Mouse (Mus musculus): ENCODE results near the gene Slco1a5. TPM values are rescaled to one million over a fixed set of nuclear protein-coding genes. Genes with fewer than 3 reads are reported as not detected.

Slco1a5 gene
- total and polyA plus RNA-seq, 3 experiments = 0.04 TPM; not detected in 2

- Histone ChIP-seq H3K9me3 (replicated peaks; ENCODE audit: insufficient read depth, low read length) (no peaks in the 10 kb centered on the region), H3K27me3 (ENCODE audit: control insufficient read depth in 1 of 2, insufficient read depth in 2 of 2, low read length in 2 of 2) (no peaks in the 10 kb centered on the region), H3K4me3 (ENCODE audit: control insufficient read depth in 1 of 2, insufficient read depth in 1 of 2, low read depth in 2 of 2, low read length in 2 of 2) (no peak overlapping the region), H3K79me2 (ENCODE audit: control insufficient read depth, insufficient read depth, low read length, poor library complexity) (no peaks in the 10 kb centered on the region), H3K4me1 (ENCODE audit: control insufficient read depth in 1 of 2, insufficient read depth in 2 of 2, low read length in 2 of 2) (no peaks in the 10 kb centered on the region), H3K36me3 (ENCODE audit: control insufficient read depth in 1 of 2, insufficient read depth in 2 of 2, low read length in 2 of 2) (peaks cover 0 to 24% of the 10 kb centered on the region in 2 experiments; a peak in 2 of 4 replicates), H3K27ac (ENCODE audit: control insufficient read depth, low read depth, low read length) (no peak overlapping the region), H3K9ac (ENCODE audit: control insufficient read depth, low read depth, low read length, poor library complexity, severe bottlenecking) (no peak overlapping the region)
- DNase-seq (ENCODE audit: low read depth, low spot score) = no peak
- TF ChIP-seq HCFC1 (IDR thresholded peaks at IDR 0.05; ENCODE audit: low read depth, low read length) = no peak
- no peak for TF ChIP-seq GATA1 (IDR thresholded peaks at IDR 0.05; ENCODE audit: low read depth, low read length)
- TF ChIP-seq TCF12 (IDR thresholded peaks at IDR 0.05; ENCODE audit: low read depth, low read length) = no peak
- no peak for TF ChIP-seq UBTF (IDR thresholded peaks at IDR 0.05; ENCODE audit: borderline replicate concordance, insufficient read depth, low read depth, low read length)
- TF ChIP-seq MAZ (IDR thresholded peaks at IDR 0.05; ENCODE audit: low read depth, low read length) = no peak
- no peak for TF ChIP-seq TBP (IDR thresholded peaks at IDR 0.05; ENCODE audit: low read depth, low read length)
- no peak for TF ChIP-seq MAX (IDR thresholded peaks at IDR 0.05; ENCODE audit: low read length)
- no peak for TF ChIP-seq POLR2AphosphoS2 (IDR thresholded peaks at IDR 0.05; ENCODE audit: low read length)
- no peak for TF ChIP-seq CTCF (IDR thresholded peaks at IDR 0.05 in 2 of 3, conservative IDR thresholded peaks at IDR 0.05 in 1 of 3; ENCODE audit: control insufficient read depth in 1 of 3, insufficient read depth in 1 of 3, low read depth in 2 of 3, low read length in 3 of 3, poor library complexity in 1 of 3, severe bottlenecking in 1 of 3)
- TF ChIP-seq RAD21 (IDR thresholded peaks at IDR 0.05; ENCODE audit: low read depth, low read length) = no peak
- no peak for TF ChIP-seq CHD2 (IDR thresholded peaks at IDR 0.05; ENCODE audit: low read length)
Measured at GRCm38 (mm10) chr6:142367565-142367964, 44.8 kb upstream of the Slco1a5 start.

- Histone ChIP-seq H3K4me1 (ENCODE audit: control insufficient read depth in 1 of 2, insufficient read depth in 2 of 2, low read length in 2 of 2) (no peaks in the 10 kb centered on the region), H3K9ac (ENCODE audit: control insufficient read depth, low read depth, low read length, poor library complexity, severe bottlenecking) (no peak overlapping the region), H3K79me2 (ENCODE audit: control insufficient read depth, insufficient read depth, low read length, poor library complexity) (no peaks in the 10 kb centered on the region), H3K9me3 (replicated peaks; ENCODE audit: insufficient read depth, low read length) (no peaks in the 10 kb centered on the region), H3K27me3 (ENCODE audit: control insufficient read depth in 1 of 2, insufficient read depth in 2 of 2, low read length in 2 of 2) (no peaks in the 10 kb centered on the region), H3K27ac (ENCODE audit: control insufficient read depth, low read depth, low read length) (no peak overlapping the region), H3K36me3 (ENCODE audit: control insufficient read depth in 1 of 2, insufficient read depth in 2 of 2, low read length in 2 of 2) (peaks cover 0 to 27% of the 10 kb centered on the region in 2 experiments; a peak in 2 of 4 replicates), H3K4me3 (ENCODE audit: control insufficient read depth in 1 of 2, insufficient read depth in 1 of 2, low read depth in 2 of 2, low read length in 2 of 2) (no peak overlapping the region)
- TF ChIP-seq HCFC1 (IDR thresholded peaks at IDR 0.05; ENCODE audit: low read depth, low read length) = no peak
- DNase-seq (ENCODE audit: low read depth, low spot score) = no peak
Measured at GRCm38 (mm10) chr6:142366473-142367018, 43.8 kb upstream of the Slco1a5 start.

DNA sequence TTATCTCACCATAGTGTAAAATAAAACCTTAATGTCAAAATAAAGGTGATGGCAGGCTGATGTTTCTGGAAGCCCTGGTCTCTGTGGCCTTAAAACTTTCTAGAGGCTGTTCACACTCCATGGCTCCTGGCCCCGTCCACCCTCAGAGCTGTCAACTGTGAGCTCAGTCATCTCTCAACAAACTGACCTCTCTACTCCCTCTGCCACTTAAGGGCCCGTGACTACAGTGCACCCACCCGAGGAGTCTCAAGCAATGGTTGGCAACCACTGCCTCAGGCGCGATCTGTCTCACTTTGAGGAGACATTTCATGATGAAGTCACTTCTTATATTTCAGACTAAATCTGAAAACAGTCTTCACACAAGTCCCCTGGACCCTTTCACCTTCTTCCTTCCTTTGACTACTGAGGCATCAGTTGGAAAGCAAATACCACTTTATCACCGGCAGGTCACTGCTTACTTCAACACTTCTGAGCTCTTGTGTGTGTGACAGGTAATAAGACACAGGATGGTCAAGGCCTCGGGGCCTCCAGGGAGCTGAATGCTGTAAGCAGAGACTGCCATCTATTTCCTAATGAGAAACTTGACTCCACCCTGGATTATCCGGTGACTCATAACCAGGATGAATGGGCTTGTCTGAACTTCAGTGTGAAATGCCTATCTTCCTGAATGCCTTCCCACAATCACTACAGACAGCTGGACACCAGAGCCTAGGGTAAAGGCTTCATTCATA is 43.1 kb upstream of the Slco1a5 start:
- H3K36me3 ChIP-seq (ENCODE audit: control insufficient read depth in 1 of 2, insufficient read depth in 2 of 2, low read length in 2 of 2) = peaks cover 0 to 27% of the 10 kb centered on the region in 2 experiments; a peak in 2 of 4 replicates

More for the DNA sequence above, 43.1 kb upstream of the Slco1a5 start:
- TF ChIP-seq ZKSCAN1 (IDR thresholded peaks at IDR 0.05; ENCODE audit: low read depth, low read length) (no peak), USF2 (IDR thresholded peaks at IDR 0.05; ENCODE audit: borderline replicate concordance in 1 of 2, insufficient read depth in 1 of 2, low read depth in 1 of 2, low read length in 2 of 2) (no peak), NRF1 (IDR thresholded peaks at IDR 0.05; ENCODE audit: insufficient read depth, low read depth, low read length, poor library complexity, severe bottlenecking) (no peak), TBP (IDR thresholded peaks at IDR 0.05; ENCODE audit: low read depth, low read length) (no peak), ZNF384 (IDR thresholded peaks at IDR 0.05; ENCODE audit: low read depth, low read length) (no peak), GATA1 (IDR thresholded peaks at IDR 0.05; ENCODE audit: low read depth, low read length) (no peak), CHD2 (IDR thresholded peaks at IDR 0.05; ENCODE audit: low read length) (no peak), ZC3H11A (IDR thresholded peaks at IDR 0.05; ENCODE audit: low read depth, low read length) (no peak), BHLHE40 (IDR thresholded peaks at IDR 0.05; ENCODE audit: borderline replicate concordance, low read depth, low read length) (no peak), MAZ (IDR thresholded peaks at IDR 0.05; ENCODE audit: low read depth, low read length) (no peak), TAL1 (IDR thresholded peaks at IDR 0.05; ENCODE audit: low read length) (no peak), ELF1 (IDR thresholded peaks at IDR 0.05; ENCODE audit: low read depth, low read length) (no peak), MXI1 (IDR thresholded peaks at IDR 0.05; ENCODE audit: low read depth, low read length) (no peak), E2F4 (IDR thresholded peaks at IDR 0.05; ENCODE audit: borderline replicate concordance, low read depth, low read length) (no peak), HCFC1 (IDR thresholded peaks at IDR 0.05; ENCODE audit: low read depth, low read length) (no peak), USF1 (IDR thresholded peaks at IDR 0.05; ENCODE audit: low read depth, low read length) (no peak), NELFE (IDR thresholded peaks at IDR 0.05; ENCODE audit: low read depth, low read length) (no peak)
- H3K4me1 ChIP-seq (ENCODE audit: control insufficient read depth in 1 of 2, insufficient read depth in 2 of 2, low read length in 2 of 2) = no peaks in the 10 kb centered on the region
- DNase-seq (ENCODE audit: low read depth, low spot score) = no peak
- no peaks in the 10 kb centered on the region for H3K27me3 ChIP-seq (ENCODE audit: control insufficient read depth in 1 of 2, insufficient read depth in 2 of 2, low read length in 2 of 2)
- no peak overlapping the region for H3K9ac ChIP-seq (ENCODE audit: control insufficient read depth, low read depth, low read length, poor library complexity, severe bottlenecking)
- no peak overlapping the region for H3K27ac ChIP-seq (ENCODE audit: control insufficient read depth, low read depth, low read length)
- H3K9me3 ChIP-seq (replicated peaks; ENCODE audit: insufficient read depth, low read length) = no peaks in the 10 kb centered on the region
- H3K79me2 ChIP-seq (ENCODE audit: control insufficient read depth, insufficient read depth, low read length, poor library complexity) = no peaks in the 10 kb centered on the region
- no peak overlapping the region for H3K4me3 ChIP-seq (ENCODE audit: control insufficient read depth in 1 of 2, insufficient read depth in 1 of 2, low read depth in 2 of 2, low read length in 2 of 2)
